Mouse (Mus musculus) erythroblast, embryonic 14.5 days (primary cell): Measurements from ENCODE around the gene Rbms3.

Experiments used
- GATA1 ChIP-seq: IDR thresholded peaks from 2 replicates; pipeline ENCODE4 v1.6.1; 2012; ENCODE audit warnings: low read length, inconsistent platforms, mixed read lengths
- TAL1 ChIP-seq: IDR thresholded peaks from 3 replicates; pipeline ENCODE4 v1.6.1; 2012; ENCODE audit warnings: low read length, inconsistent platforms, mixed read lengths

DNA sequence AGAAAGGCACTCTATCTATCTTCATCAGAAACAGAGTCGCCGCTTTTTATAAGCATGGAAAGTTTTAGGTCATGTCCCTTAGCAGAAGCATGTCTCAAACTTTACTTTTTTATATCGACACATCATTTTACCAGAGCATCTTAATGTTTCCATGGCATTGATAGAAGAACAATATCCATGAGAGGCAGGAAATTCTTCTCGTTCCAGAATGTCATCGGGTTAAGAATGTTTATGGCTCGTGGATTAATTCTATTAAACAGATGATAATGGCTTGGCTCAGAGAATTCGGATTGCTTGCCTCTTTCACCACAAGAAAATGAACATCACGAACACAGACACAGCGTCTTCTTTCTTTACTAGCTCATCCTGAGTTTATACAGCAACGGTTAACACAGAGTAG lies 781.5 kb downstream of the Rbms3 start:
- TF ChIP-seq GATA1 (no peak), TAL1 (no peak)
